Mouse (Mus musculus) lung, postnatal 25 days (tissue): ENCODE measurements around the gene Thbd.

ENCODE experiments used
- DNase-seq: peaks from one replicate; pipeline ENCODE4 v3.0.0; 2022; ENCODE audit warnings: low spot score

Gene Thbd

GRCm38 (mm10) chr2:148407870-148408760 lies at the start of gene Thbd:
Thbd (minus strand) TSS chr2:148408188.
- DNase-seq, result peak; percentile 94

GRCm38 (mm10) chr2:148455341-148455740 lies 47.4 kb upstream of the Thbd start:
- DNase-seq, result no peak

GRCm38 (mm10) chr2:148454014-148454542 lies 46.1 kb upstream of the Thbd start:
- DNase-seq, result no peak

GRCm38 (mm10) chr2:148453061-148453460 lies 45.1 kb upstream of the Thbd start:
- peak; percentile 62 for DNase-seq

GRCm38 (mm10) chr2:148451498-148451897 lies 43.5 kb upstream of the Thbd start:
- peak; percentile 41 for DNase-seq

GRCm38 (mm10) chr2:148450616-148451015 lies 42.6 kb upstream of the Thbd start:
- DNase-seq, result no peak

- no peak for DNase-seq
These were observed 41.7 kb upstream of the Thbd start for GRCm38 (mm10) chr2:148449659-148450058.

- no peak for DNase-seq
These were observed 38.5 kb upstream of the Thbd start for GRCm38 (mm10) chr2:148446446-148446845.

GRCm38 (mm10) chr2:148445616-148446015 lies 37.6 kb upstream of the Thbd start:
- no peak for DNase-seq

GRCm38 (mm10) chr2:148444472-148444871 lies 36.5 kb upstream of the Thbd start:
- DNase-seq, result no peak

GRCm38 (mm10) chr2:148443249-148443958 lies 35.4 kb upstream of the Thbd start, which contains the start of gene Cd93:
Cd93 (minus strand) TSS chr2:148443563.
- DNase-seq, result peak; percentile 84

- DNase-seq, result no peak
These were observed 34.7 kb upstream of the Thbd start for GRCm38 (mm10) chr2:148442710-148443109.

GRCm38 (mm10) chr2:148442172-148442571 lies 34.2 kb upstream of the Thbd start:
- no peak for DNase-seq

GRCm38 (mm10) chr2:148441421-148441820 lies 33.4 kb upstream of the Thbd start:
- no peak for DNase-seq

- no peak for DNase-seq
These were observed 31.8 kb upstream of the Thbd start for GRCm38 (mm10) chr2:148439691-148440276.

GRCm38 (mm10) chr2:148436285-148436684 lies 28.3 kb upstream of the Thbd start:
- DNase-seq, result no peak

GRCm38 (mm10) chr2:148432346-148432745 lies 24.4 kb upstream of the Thbd start:
- DNase-seq, result no peak

GRCm38 (mm10) chr2:148430941-148431340 lies 23.0 kb upstream of the Thbd start:
- DNase-seq, result no peak

GRCm38 (mm10) chr2:148429001-148429505 lies 21.1 kb upstream of the Thbd start:
- peak; percentile 36 for DNase-seq

- peak; percentile 41 for DNase-seq
These were observed 20.5 kb upstream of the Thbd start for GRCm38 (mm10) chr2:148428523-148428922.

GRCm38 (mm10) chr2:148427553-148427952 lies 19.6 kb upstream of the Thbd start:
- no peak for DNase-seq

- DNase-seq, result no peak
These were observed 17.9 kb upstream of the Thbd start for GRCm38 (mm10) chr2:148425709-148426382.
